Mouse (Mus musculus) spleen, postnatal 0 days (tissue): Measurements from ENCODE around the gene Dlg3. TPM values are rescaled to one million over a fixed set of nuclear protein-coding genes. Genes with fewer than 3 reads are reported as not detected.

ENCODE experiments used
- polyA plus RNA-seq: library from polyadenylated mRNA; unstranded; fragments of >200 nt; fragmentation: Nextera tagmentation; extraction: Ambion mirVana; gene quantifications from 2 replicates; pipeline ENCODE4 v1.2.1, GENCODE M21; 2015

Dlg3 gene
- 2.2 and 2.9 TPM in 2 replicates for polyA plus RNA-seq

GRCm38 (mm10) chrX:100767181-100767884 lies at the start of gene Dlg3:
Dlg3 (plus strand) TSS chrX:100767722.

GRCm38 (mm10) chrX:100729665-100730188 lies 37.8 kb upstream of the Dlg3 start, which contains the start of gene Gdpd2:
Gdpd2 (plus strand) TSS chrX:100729873.

Other genes with a start within 250 kb of the Dlg3 start
- not detected in 2 replicates for gene Dgat2l6, start 242.9 kb upstream of the Dlg3 start, polyA plus RNA-seq
- not detected in 2 replicates for gene Awat1, start 195.5 kb upstream of the Dlg3 start, polyA plus RNA-seq
- not detected in 2 replicates for gene P2ry4, start 172.9 kb upstream of the Dlg3 start, polyA plus RNA-seq
- gene Arr3, start 162.2 kb upstream of the Dlg3 start, polyA plus RNA-seq, result not detected in 2 replicates
- gene Kif4, start 142.0 kb upstream of the Dlg3 start, polyA plus RNA-seq, result 22.8 and 24.7 TPM in 2 replicates
- gene Pdzd11, start 141.2 kb upstream of the Dlg3 start, polyA plus RNA-seq, result 76.9 and 79.3 TPM in 2 replicates
- 81.7 and 107 TPM in 2 replicates for gene Gdpd2, start 37.8 kb upstream of the Dlg3 start, polyA plus RNA-seq